Mouse (Mus musculus) hindlimb bud, embryonic 11.5 days (tissue): ENCODE measurements around the gene Plk5.

Source experiments
- DNase-seq: peaks from one replicate; pipeline ENCODE4 v3.0.0-alpha.2; 2012; ENCODE audit warnings: low read depth, low spot score; ENCODE audit errors: extremely low spot score

Plk5 gene

GRCm38 (mm10) chr10:80385811-80386734 lies 29.8 kb downstream of the Plk5 start:
- no peak for DNase-seq

GRCm38 (mm10) chr10:80386735-80387471 lies 30.6 kb downstream of the Plk5 start:
- DNase-seq: no peak

GRCm38 (mm10) chr10:80387522-80387959 lies 31.3 kb downstream of the Plk5 start, which contains the start of gene Mex3d:
Gene Mex3d, minus strand, starts transcription at chr10:80387659.
- no peak for DNase-seq

GRCm38 (mm10) chr10:80388731-80389130 lies 32.5 kb downstream of the Plk5 start:
- DNase-seq: no peak

- no peak for DNase-seq
Observed at GRCm38 (mm10) chr10:80389185-80389708, 33.0 kb downstream of the Plk5 start.

GRCm38 (mm10) chr10:80390697-80391096 lies 34.4 kb downstream of the Plk5 start:
- no peak for DNase-seq

GRCm38 (mm10) chr10:80392687-80393086 lies 36.4 kb downstream of the Plk5 start:
- no peak for DNase-seq

- no peak for DNase-seq
Observed at GRCm38 (mm10) chr10:80395025-80395627, 38.9 kb downstream of the Plk5 start.

GRCm38 (mm10) chr10:80396822-80397523 lies 40.7 kb downstream of the Plk5 start:
- no peak for DNase-seq

- DNase-seq: no peak
Observed at GRCm38 (mm10) chr10:80397524-80398173, 41.4 kb downstream of the Plk5 start.

GRCm38 (mm10) chr10:80398174-80398535 lies 41.9 kb downstream of the Plk5 start:
- DNase-seq: no peak

- peak; percentile 94 for DNase-seq
Observed at GRCm38 (mm10) chr10:80398719-80399190, 42.5 kb downstream of the Plk5 start.

GRCm38 (mm10) chr10:80399191-80399972 lies 43.1 kb downstream of the Plk5 start, which contains the start of gene Mbd3:
Gene Mbd3, minus strand, starts transcription at chr10:80399550.
- DNase-seq: peak; percentile 100

GRCm38 (mm10) chr10:80399973-80400703 lies 43.9 kb downstream of the Plk5 start:
- no peak for DNase-seq

GRCm38 (mm10) chr10:80400704-80401161 lies 44.5 kb downstream of the Plk5 start:
- no peak for DNase-seq

GRCm38 (mm10) chr10:80403044-80403692 lies 46.9 kb downstream of the Plk5 start:
- no peak for DNase-seq

- DNase-seq: no peak
Observed at GRCm38 (mm10) chr10:80405481-80406173, 49.4 kb downstream of the Plk5 start.
